9 mouse cellular contexts compared by ENCODE assay signal in genomic region chr3:108392299-108392698, GRCm38 (mm10). TPM values are rescaled to one million over a fixed set of nuclear protein-coding genes. Genes with fewer than 3 reads are reported as not detected.
A peak's percentile ranks its signal among the peaks of the same experiment; 100 is the strongest.
DNase-seq lines count a peak whose midpoint lies in the region; ATAC-seq and TF ChIP-seq lines count a peak whose summit lies in the region.
"Had no signal": no experiment of that assay in that cellular context is flagged by ENCODE, and none has a peak within 500 bp of the region (broad histone marks: within the 10 kb centered on the region; RNA-seq: fewer than 3 reads in every experiment).

No protein-coding gene starts in this region.

- WGBS in forebrain, embryonic 11.5 days: 22% methylated on average over 10 of the region's 10 CpGs
- 22% methylated on average over 10 of the region's 10 CpGs for WGBS in forebrain, embryonic 13.5 days
- 14% methylated on average over 10 of the region's 10 CpGs for WGBS in midbrain, embryonic 10.5 days
- 23% methylated on average over 10 of the region's 10 CpGs for WGBS in midbrain, postnatal 0 days
- 26% methylated on average over 10 of the region's 10 CpGs for WGBS in liver, embryonic 12.5 days (ENCODE audit: insufficient replicate concordance)

- H3K4me3 ChIP-seq in forebrain, embryonic 11.5 days (ENCODE audit: low read depth, low read length): no peak overlapping the region
- no peak overlapping the region for H3K4me3 ChIP-seq in forebrain, embryonic 13.5 days
- H3K4me3 ChIP-seq in midbrain, embryonic 10.5 days: 0 out of 2 replicates have a peak overlapping the region, but pooled peaks have one; percentile 4
- H3K4me3 ChIP-seq in midbrain, postnatal 0 days (ENCODE audit: low read depth, low read length): no peak overlapping the region
- no peak overlapping the region for H3K4me3 ChIP-seq in liver, embryonic 12.5 days
- H3K4me3 ChIP-seq: megakaryocyte, embryonic 14.5 days had no signal

- H3K9ac ChIP-seq in forebrain, embryonic 11.5 days (ENCODE audit: low read length): 0 out of 2 replicates have a peak overlapping the region, but pooled peaks have one; percentile 6
- H3K9ac ChIP-seq in forebrain, embryonic 13.5 days: no peak overlapping the region; the same call in 1 of the 2 replicates
- H3K9ac ChIP-seq in midbrain, postnatal 0 days (replicated peaks; ENCODE audit: low read length, poor library complexity, severe bottlenecking): no peak overlapping the region
- no peak overlapping the region for H3K9ac ChIP-seq in liver, embryonic 12.5 days

- ATAC-seq in forebrain, embryonic 11.5 days (replicated peaks; ENCODE audit: low FRiP score): no peak
- ATAC-seq in forebrain, embryonic 13.5 days: no peak
- ATAC-seq in midbrain, postnatal 0 days (ENCODE audit: low FRiP score): no peak
- no peak for ATAC-seq in liver, embryonic 12.5 days

- no peak for DNase-seq in forebrain, embryonic 11.5 days (ENCODE audit: low spot score)
- no peak for DNase-seq in midbrain, embryonic 10.5 days (ENCODE audit: low spot score)
- no peak for DNase-seq in midbrain, postnatal 0 days (ENCODE audit: low spot score)
- peak; percentile 79 to 89 for DNase-seq in kidney, adult 8-10 months
- no peak for DNase-seq in urinary bladder, postnatal 4 days (ENCODE audit: low spot score in 2 of 2)
- DNase-seq in spleen, adult 12 weeks (ENCODE audit: low spot score): no peak

- peaks cover 2% of the 10 kb centered on the region; the same call in 1 of the 2 replicates for H3K4me1 ChIP-seq in forebrain, embryonic 11.5 days (replicated peaks; ENCODE audit: control insufficient read depth, insufficient read depth, low read length)
- H3K4me1 ChIP-seq in forebrain, embryonic 13.5 days: peaks cover 17% of the 10 kb centered on the region; the same call in 1 of the 2 replicates
- H3K4me1 ChIP-seq in midbrain, embryonic 10.5 days: peaks cover 43% of the 10 kb centered on the region
- no peaks in the 10 kb centered on the region for H3K4me1 ChIP-seq in midbrain, postnatal 0 days (ENCODE audit: insufficient read depth, low read length)
- peaks cover 14% of the 10 kb centered on the region for H3K4me1 ChIP-seq in liver, embryonic 12.5 days

- TF ChIP-seq CTCF in midbrain, postnatal 0 days (IDR thresholded peaks at IDR 0.05): no peak

- H3K27me3 ChIP-seq in forebrain, embryonic 11.5 days (ENCODE audit: control insufficient read depth, insufficient read depth, low read length): no peaks in the 10 kb centered on the region
- H3K27me3 ChIP-seq in forebrain, embryonic 13.5 days: no peaks in the 10 kb centered on the region
- no peaks in the 10 kb centered on the region for H3K27me3 ChIP-seq in midbrain, embryonic 10.5 days (ENCODE audit: low read depth, poor library complexity, severe bottlenecking)
- H3K27me3 ChIP-seq in midbrain, postnatal 0 days (ENCODE audit: insufficient read depth, low read length): no peaks in the 10 kb centered on the region
- H3K27me3 ChIP-seq in liver, embryonic 12.5 days (replicated peaks): peaks cover 23% of the 10 kb centered on the region; the same call in 1 of the 2 replicates

- H3K27ac ChIP-seq in forebrain, embryonic 11.5 days (ENCODE audit: low read depth, low read length): no peak overlapping the region
- H3K27ac ChIP-seq in forebrain, embryonic 13.5 days: no peak overlapping the region
- peak overlapping the region; percentile 59 for H3K27ac ChIP-seq in midbrain, embryonic 10.5 days (replicated peaks)
- no peak overlapping the region for H3K27ac ChIP-seq in midbrain, postnatal 0 days (ENCODE audit: low read depth, low read length)
- H3K27ac ChIP-seq in liver, embryonic 12.5 days: no peak overlapping the region

- no peak overlapping the region for H3K4me2 ChIP-seq in forebrain, embryonic 11.5 days (ENCODE audit: low read depth, low read length, severe bottlenecking)
- no peak overlapping the region for H3K4me2 ChIP-seq in forebrain, embryonic 13.5 days
- no peak overlapping the region for H3K4me2 ChIP-seq in midbrain, postnatal 0 days (ENCODE audit: low read depth, low read length, poor library complexity, severe bottlenecking)
- H3K4me2 ChIP-seq in liver, embryonic 12.5 days: 0 out of 2 replicates have a peak overlapping the region, but pooled peaks have one; percentile 10

- H3K9me3 ChIP-seq in forebrain, embryonic 11.5 days (ENCODE audit: control insufficient read depth, low read length): no peaks in the 10 kb centered on the region
- H3K9me3 ChIP-seq in forebrain, embryonic 13.5 days (replicated peaks): no peaks in the 10 kb centered on the region
- no peaks in the 10 kb centered on the region for H3K9me3 ChIP-seq in midbrain, embryonic 10.5 days (replicated peaks)
- H3K9me3 ChIP-seq in midbrain, postnatal 0 days (ENCODE audit: low read length): no peaks in the 10 kb centered on the region
- H3K9me3 ChIP-seq in liver, embryonic 12.5 days (replicated peaks): no peaks in the 10 kb centered on the region

- H3K36me3 ChIP-seq in forebrain, embryonic 11.5 days (ENCODE audit: control insufficient read depth, insufficient read depth, low read length): peaks cover 11% of the 10 kb centered on the region
- peaks cover 73% of the 10 kb centered on the region for H3K36me3 ChIP-seq in forebrain, embryonic 13.5 days (ENCODE audit: poor library complexity, severe bottlenecking)
- peaks cover 84% of the 10 kb centered on the region for H3K36me3 ChIP-seq in midbrain, embryonic 10.5 days
- H3K36me3 ChIP-seq in midbrain, postnatal 0 days (ENCODE audit: insufficient read depth, low read length): peaks cover 30% of the 10 kb centered on the region
- H3K36me3 ChIP-seq in liver, embryonic 12.5 days: peaks cover 6% of the 10 kb centered on the region

RNA-seq across cellular contexts. Expression of gene Psrc1, which starts 8.7 kb away (rescaled TPM):
- polyA plus RNA-seq in forebrain, embryonic 11.5 days (2014; fragmentation: Nextera tagmentation; extraction: Ambion mirVana): 99.5 and 102 TPM in 2 replicates
- polyA plus RNA-seq in forebrain, embryonic 13.5 days (2015; fragmentation: Nextera tagmentation; extraction: Ambion mirVana): 68.6 and 68.9 TPM in 2 replicates
- 93.3 and 105 TPM in 2 replicates for polyA plus RNA-seq in midbrain, embryonic 10.5 days (2016; fragmentation: Nextera tagmentation; extraction: Ambion mirVana)
- 4.8 and 5.6 TPM in 2 replicates for total RNA-seq in midbrain, postnatal 0 days (2014; rRNA removed)
- 1.8 and 3.2 TPM in 2 replicates for polyA plus RNA-seq in midbrain, postnatal 0 days (2015; fragmentation: Nextera tagmentation; extraction: Ambion mirVana)
- polyA plus RNA-seq in liver, embryonic 12.5 days (2016; fragmentation: Nextera tagmentation; extraction: Ambion mirVana): 20.2 and 21.2 TPM in 2 replicates

RNA-seq across cellular contexts. Expression of gene Celsr2, which starts 23.1 kb away (rescaled TPM):
- 52.0 and 68.1 TPM in 2 replicates for polyA plus RNA-seq in forebrain, embryonic 11.5 days (2014; fragmentation: Nextera tagmentation; extraction: Ambion mirVana)
- polyA plus RNA-seq in forebrain, embryonic 13.5 days (2015; fragmentation: Nextera tagmentation; extraction: Ambion mirVana): 45.3 and 56.9 TPM in 2 replicates
- 53.7 and 67.5 TPM in 2 replicates for polyA plus RNA-seq in midbrain, embryonic 10.5 days (2016; fragmentation: Nextera tagmentation; extraction: Ambion mirVana)
- 68.5 and 83.4 TPM in 2 replicates for total RNA-seq in midbrain, postnatal 0 days (2014; rRNA removed)
- polyA plus RNA-seq in midbrain, postnatal 0 days (2015; fragmentation: Nextera tagmentation; extraction: Ambion mirVana): 19.0 and 24.4 TPM in 2 replicates
- polyA plus RNA-seq in liver, embryonic 12.5 days (2016; fragmentation: Nextera tagmentation; extraction: Ambion mirVana): 0.49 and 0.93 TPM in 2 replicates

RNA-seq across cellular contexts. Expression of gene Mybphl, which starts 27.6 kb away (rescaled TPM):
- not detected in 2 replicates for polyA plus RNA-seq in forebrain, embryonic 11.5 days (2014; fragmentation: Nextera tagmentation; extraction: Ambion mirVana)
- polyA plus RNA-seq in forebrain, embryonic 13.5 days (2015; fragmentation: Nextera tagmentation; extraction: Ambion mirVana): not detected in 2 replicates
- polyA plus RNA-seq in midbrain, embryonic 10.5 days (2016; fragmentation: Nextera tagmentation; extraction: Ambion mirVana): 0.09 TPM in 1 of 2 replicates, not detected in the other
- not detected in 2 replicates for total RNA-seq in midbrain, postnatal 0 days (2014; rRNA removed)
- polyA plus RNA-seq in midbrain, postnatal 0 days (2015; fragmentation: Nextera tagmentation; extraction: Ambion mirVana): 0.13 TPM in 1 of 2 replicates, not detected in the other
- 0.19 TPM in 1 of 2 replicates, not detected in the other for polyA plus RNA-seq in liver, embryonic 12.5 days (2016; fragmentation: Nextera tagmentation; extraction: Ambion mirVana)

RNA-seq across cellular contexts. Expression of gene Sars, which starts 52.7 kb away (rescaled TPM):
- polyA plus RNA-seq in forebrain, embryonic 11.5 days (2014; fragmentation: Nextera tagmentation; extraction: Ambion mirVana): 180 and 189 TPM in 2 replicates
- 196 and 205 TPM in 2 replicates for polyA plus RNA-seq in forebrain, embryonic 13.5 days (2015; fragmentation: Nextera tagmentation; extraction: Ambion mirVana)
- 179 and 187 TPM in 2 replicates for polyA plus RNA-seq in midbrain, embryonic 10.5 days (2016; fragmentation: Nextera tagmentation; extraction: Ambion mirVana)
- 160 and 163 TPM in 2 replicates for total RNA-seq in midbrain, postnatal 0 days (2014; rRNA removed)
- 223 and 225 TPM in 2 replicates for polyA plus RNA-seq in midbrain, postnatal 0 days (2015; fragmentation: Nextera tagmentation; extraction: Ambion mirVana)
- 132 and 134 TPM in 2 replicates for polyA plus RNA-seq in liver, embryonic 12.5 days (2016; fragmentation: Nextera tagmentation; extraction: Ambion mirVana)

Comparison
In these comparisons a context has a peak if more than half of its experiments do, and no peak if none do; other contexts are left out.
1. DNase-seq: peak in kidney, adult 8-10 months (2 of 2); none in forebrain, embryonic 11.5 days (single experiment), midbrain, embryonic 10.5 days (single experiment), midbrain, postnatal 0 days (single experiment), urinary bladder, postnatal 4 days (0 of 2) and spleen, adult 12 weeks (single experiment).
2. RNA of gene Celsr2, which starts 23.1 kb away (polyA plus RNA-seq): 53.7 to 67.5 TPM in midbrain, embryonic 10.5 days, 52.0 to 68.1 TPM in forebrain, embryonic 11.5 days, 45.3 to 56.9 TPM in forebrain, embryonic 13.5 days and 19.0 to 24.4 TPM in midbrain, postnatal 0 days; 0.49 to 0.93 TPM in liver, embryonic 12.5 days; every median in the first group is over 10 times any median in the second.